Mouse (Mus musculus) gastrocnemius, adult 8-10 months (tissue): ENCODE results near the gene Adam15. TPM values are rescaled to one million over a fixed set of nuclear protein-coding genes. Genes with fewer than 3 reads are reported as not detected.

Source experiments
- DNase-seq, 2 experiments: peaks; one replicate each; pipeline ENCODE4 v3.0.0; 2022; ENCODE audit warnings: low spot score in 2 of 2
- total RNA-seq, 4 experiments: library from RNA; stranded (reverse); gene quantifications; 2 replicates each; pipeline ENCODE4 v1.2.4; 2022

Gene Adam15
- total RNA-seq, 4 experiments from 2014 or later, result 13.0 to 17.0 (median 16.4) TPM

DNA sequence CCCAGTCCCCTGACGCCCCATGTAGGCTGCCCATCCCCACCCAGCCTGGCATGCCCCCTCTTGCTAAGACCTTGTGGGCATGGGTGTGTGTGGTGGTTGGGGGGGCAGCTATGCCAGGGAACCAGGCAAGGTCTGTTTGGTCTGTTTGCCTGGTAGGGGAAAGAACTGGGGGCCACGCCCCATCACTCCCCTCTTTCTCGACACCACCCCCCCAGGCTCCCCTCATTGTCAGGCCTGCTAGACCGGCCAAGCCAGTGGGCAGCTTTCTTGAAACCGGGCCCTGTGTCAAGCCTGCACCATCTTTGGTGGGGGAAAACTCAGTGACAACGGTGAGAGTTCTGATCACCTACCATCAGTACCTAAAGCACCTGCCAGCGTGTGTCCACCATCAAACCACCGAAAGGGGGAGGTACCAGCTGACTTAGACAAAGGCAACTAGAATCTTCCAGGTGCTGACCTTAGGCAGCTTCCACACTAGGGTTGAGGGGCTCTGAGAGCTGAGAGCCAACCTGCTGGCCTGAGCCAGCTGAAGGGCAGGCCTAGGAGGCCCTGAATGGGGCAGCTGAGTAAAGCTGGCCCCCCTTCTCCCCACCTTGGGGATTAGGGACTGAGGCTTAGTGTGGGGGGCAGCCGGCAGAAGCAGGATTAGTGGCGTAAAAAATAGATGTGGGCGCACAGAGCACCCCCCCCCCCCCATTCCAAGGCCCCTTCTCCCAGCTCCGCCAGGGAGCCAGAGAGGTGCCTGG is 34.7 kb upstream of the Adam15 start:
- DNase-seq, result no peak

DNA sequence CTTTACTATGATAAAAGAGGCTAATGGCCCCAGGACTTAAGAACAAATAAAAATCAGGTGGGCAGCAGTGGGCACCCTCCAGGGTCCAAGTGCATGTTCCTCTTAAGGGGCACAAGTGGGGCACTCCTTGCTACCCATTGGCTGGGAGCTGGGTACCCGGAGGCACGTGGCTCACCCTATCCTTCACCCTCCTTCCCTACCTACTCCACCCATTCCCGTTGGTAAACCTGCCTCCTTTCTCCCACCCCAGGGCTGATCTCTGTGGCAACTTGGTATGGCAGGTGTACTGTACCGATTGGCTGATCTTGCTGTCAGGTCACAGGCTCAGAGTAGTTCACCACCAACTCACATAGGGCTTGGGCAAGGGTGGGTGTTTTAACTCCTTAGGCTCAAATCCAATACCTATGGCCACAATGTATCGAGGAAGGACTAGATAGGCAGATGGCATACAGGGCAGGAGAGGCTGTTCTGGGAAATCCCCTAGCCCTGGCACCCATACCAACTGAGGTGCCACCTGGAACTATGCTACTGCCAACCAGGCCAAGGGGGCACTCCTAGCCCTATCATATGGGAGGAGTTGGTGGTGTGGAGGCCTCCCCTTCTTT is 34.0 kb upstream of the Adam15 start:
- no peak for DNase-seq

- no peak for DNase-seq
These were observed 33.2 kb upstream of the Adam15 start for GRCm38 (mm10) chr3:89382950-89383349.

DNA sequence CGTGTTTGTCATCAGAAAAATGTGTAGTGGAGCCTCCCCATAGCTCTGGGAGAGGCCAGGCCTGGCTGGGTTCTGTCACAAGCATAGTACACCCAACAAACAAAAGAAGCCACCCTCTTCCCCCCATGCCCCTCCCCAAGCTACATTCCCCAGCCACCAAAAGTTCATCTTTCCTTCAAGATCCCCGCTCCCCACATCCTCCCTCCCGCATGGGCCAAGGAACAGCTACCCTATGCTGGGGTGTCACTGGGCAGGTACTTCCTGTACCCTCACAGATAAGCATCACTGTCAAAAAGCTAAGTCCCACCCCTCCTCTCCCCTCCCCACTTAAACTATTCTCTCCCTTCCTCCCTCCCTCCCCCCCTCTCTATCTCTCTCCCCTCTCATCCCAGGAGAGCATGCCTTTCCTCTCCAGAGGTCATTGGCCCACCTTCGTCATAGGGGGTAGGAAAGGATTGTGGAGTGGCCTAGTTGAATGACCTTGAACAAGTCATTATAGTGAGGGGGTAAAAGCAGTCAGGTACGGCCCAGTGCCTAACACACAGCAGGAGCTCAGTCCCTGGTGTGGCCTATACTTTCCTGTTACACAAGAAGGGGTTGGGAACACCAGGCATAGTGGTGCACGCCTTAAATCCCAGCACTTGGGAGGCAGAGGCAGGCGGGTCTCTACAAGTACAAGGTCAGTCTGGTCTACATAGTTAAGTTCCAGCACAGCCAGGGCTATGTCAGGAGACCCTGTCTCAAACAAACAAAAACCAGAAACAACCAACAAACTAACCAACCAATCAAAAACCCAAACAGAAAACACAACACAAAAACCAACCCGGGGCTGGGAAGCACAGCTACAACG is 32.5 kb upstream of the Adam15 start:
- no peak for DNase-seq

DNA sequence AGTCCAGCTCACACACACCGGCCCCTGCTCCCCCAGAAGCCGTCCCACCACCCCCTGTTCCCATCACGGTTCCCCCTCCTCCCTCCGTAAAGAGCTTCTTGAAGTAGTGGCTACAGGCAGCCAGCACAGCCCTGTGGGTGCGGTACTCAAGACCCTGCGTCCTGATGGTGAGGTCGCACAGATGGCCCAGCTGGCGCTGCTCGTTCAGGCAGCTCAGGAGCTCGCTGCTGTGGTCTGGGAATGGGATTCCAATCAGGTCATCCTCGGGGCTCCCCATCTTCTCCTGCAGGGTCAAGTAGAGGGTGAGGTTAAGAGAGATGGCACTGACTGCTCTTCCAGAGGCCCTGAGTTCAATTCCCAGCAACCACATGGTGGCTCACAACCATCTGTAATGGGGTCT is 31.4 kb upstream of the Adam15 start:
- no peak for DNase-seq

GRCm38 (mm10) chr3:89380711-89381110 is 30.9 kb upstream of the Adam15 start:
- no peak for DNase-seq

DNA sequence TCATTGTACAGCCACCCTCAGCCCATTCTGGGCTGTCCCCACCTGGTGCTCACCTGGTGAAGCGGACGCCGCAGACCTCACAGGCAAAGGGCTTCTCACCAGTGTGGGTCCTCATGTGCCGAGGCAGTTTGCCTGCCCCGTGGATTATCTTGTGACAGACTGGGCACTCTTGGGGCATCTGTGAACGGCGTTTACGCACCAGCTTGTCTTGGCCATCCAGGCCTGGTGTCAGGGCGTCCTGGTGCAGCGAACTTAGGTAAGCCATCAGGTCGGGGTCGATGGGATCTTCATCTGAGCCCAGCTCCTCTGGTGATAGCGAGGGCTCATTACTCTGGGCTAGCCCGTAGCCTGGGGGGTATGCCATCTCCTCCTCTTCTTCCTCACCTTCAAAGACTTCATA is 30.5 kb upstream of the Adam15 start:
- no peak for DNase-seq

- DNase-seq, result no peak
These were observed 29.8 kb upstream of the Adam15 start for GRCm38 (mm10) chr3:89379388-89380131.

DNA sequence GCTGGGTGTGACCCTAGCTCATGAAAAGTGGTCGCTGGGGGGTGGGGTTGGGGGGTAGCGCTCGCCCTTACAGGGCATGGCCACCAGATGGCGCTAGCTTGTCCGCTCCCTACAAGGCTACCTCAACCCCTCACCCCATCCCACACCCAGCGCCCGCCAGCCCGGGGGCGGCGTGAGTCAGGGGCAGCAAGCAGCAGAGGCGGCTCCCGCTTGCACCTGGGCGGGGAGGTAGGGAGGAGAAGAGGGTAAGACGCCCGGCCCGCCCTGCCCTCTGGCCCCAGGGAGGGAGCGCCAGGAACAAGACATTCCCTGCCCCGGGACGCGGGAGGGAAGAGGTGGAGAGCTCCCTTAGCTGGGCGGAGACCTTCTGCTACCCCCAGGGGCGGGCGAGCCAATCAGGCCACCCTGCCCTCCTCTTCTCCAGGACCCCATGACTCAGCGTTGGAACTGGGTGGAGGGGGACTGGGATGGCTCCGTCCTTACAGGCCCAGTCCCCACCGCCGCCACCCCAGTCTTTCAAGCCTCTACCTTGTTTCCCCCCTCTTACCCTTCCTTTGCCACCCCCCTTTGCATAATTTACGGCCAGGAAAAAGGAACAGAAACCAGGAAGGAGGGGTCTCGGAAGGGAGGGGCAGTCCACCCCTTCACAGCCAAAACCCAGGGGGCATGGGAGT is 28.7 kb upstream of the Adam15 start:
- DNase-seq, result peak; percentile 75 to 76

- no peak for DNase-seq
These were observed 28.0 kb upstream of the Adam15 start for GRCm38 (mm10) chr3:89377831-89378230.

GRCm38 (mm10) chr3:89373581-89374231 is 23.9 kb upstream of the Adam15 start:
- DNase-seq, result no peak

GRCm38 (mm10) chr3:89367338-89367737 is 17.5 kb upstream of the Adam15 start:
- DNase-seq, result no peak

DNA sequence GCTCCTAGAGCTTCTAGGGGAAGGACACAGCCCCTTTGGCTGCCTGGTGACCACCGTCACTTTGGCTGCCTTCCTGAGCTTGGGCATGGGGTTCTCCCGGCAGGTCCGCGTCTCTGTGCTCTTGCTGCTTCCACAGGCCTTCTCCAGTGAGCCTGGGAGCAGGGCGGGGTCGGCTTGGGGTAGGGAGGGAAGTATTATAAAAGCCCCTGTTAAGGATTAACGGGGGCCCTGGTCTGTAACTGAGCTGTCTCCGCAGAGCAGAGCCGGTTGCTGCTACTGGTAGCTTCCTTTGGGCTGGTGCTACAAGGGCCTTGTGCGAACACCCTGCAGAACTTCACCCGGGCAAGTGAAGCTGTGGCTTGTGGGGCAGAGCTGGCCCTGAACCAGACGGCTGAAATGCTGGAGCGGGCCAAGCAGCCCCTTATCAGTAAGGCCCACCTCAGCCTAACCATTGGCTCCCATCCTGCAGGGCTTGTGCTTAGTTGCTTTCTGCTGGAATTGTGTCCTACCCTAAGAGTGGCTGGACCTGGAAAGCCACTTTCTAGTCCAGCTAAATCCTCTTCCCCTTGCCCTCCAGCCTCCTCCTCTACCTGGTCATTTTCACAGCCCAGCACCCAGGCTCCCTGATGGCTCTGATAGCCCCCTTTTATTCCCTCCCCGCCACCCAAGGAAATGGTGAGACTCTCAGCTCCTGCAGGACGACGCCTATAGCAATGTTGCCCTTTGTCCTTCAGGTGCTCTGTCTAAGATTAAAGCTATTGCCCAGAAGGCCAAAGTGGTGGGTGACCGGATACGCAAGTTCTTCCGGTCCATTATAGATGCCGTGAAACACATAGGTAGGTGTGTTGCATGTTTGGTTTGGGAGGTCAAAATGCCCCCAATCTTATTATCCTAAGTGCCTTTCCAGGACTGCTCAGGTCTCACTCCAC is 16.0 kb upstream of the Adam15 start:
- DNase-seq, result no peak

GRCm38 (mm10) chr3:89365153-89365485 is 15.3 kb upstream of the Adam15 start, which contains the start of gene Dcst1:
TSS of gene Dcst1 (minus strand) at chr3:89365253.
- DNase-seq, result no peak

- no peak for DNase-seq
These were observed 14.8 kb upstream of the Adam15 start for GRCm38 (mm10) chr3:89364631-89365030.

- DNase-seq, result no peak
These were observed 11.9 kb upstream of the Adam15 start, which contains the start of gene Dcst2 for GRCm38 (mm10) chr3:89361675-89362074. TSS of gene Dcst2 (plus strand) at chr3:89361975.

DNA sequence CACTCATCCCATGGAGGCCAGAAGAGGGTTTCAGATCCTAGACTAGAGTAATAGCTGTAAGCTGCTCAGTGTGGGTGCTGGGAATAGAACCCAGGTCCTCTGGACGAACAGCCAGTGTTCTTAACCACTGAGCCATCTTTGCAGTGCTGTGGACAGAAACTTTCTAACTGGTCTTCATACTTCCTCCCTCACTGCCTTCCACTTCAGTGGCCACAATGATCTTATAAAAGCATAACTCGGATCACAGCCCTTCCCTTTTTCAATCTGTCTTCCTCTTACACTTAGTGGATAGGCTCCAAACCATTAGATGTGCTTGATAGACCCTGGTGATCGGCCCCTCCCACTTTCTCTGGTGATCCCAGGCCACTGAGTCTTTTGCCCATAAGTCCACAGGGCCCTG is 10.4 kb upstream of the Adam15 start:
- no peak for DNase-seq

GRCm38 (mm10) chr3:89359630-89360029 is 9.8 kb upstream of the Adam15 start:
- no peak for DNase-seq

DNA sequence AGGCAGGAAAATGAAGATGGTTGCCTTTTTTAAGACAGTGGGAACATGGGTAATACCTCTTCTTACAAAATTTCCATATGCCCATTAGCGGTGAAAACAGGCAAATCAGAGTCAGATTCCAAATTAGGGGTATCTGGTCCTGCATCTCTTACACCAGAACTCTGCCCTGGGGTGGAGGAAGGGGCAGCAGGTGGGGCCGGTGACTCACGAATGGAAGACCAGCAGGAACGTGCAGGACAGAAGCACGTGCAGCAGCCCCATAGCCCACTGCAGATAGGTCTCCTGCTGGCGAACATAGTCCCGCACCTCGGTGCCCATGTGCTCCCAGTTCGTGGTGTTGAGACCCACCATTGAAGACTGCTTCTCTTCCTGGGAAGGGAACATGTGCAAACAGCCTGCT is 6.2 kb upstream of the Adam15 start:
- DNase-seq, result no peak
